Mouse (Mus musculus): ENCODE data around the gene Zswim3.

DNA sequence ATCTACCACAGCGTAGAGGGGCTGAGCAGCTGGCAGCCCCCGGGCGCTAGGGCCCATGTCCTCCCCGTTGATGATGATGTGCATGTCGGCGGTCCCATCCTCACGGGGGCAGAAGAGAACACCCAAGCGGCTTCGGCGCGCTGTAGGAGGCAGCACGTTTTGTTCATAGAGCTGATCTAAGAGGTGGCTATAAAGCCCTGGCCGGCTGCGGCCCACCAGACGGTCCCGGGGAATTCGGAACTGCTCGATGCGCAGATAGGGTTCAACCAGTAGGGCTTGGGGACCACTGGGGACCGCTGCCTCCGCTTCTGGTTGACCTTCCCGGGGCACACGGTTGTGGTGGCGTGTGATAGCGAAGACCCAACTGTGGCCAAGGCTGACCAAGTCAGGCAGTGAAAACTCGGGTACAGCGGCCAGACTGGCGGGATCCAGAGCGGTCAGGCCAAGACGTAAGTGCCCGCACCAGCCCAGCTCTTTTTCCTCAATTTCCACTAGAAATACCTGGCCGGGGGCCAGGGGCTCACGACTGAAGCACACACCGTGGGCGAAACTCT, 27.9 kb downstream of the Zswim3 start, which contains the start of gene Ctsa:
- no peak for TF ChIP-seq EP300 (IDR thresholded peaks at IDR 0.05; ENCODE audit: low read depth)
- TF ChIP-seq CTCF (IDR thresholded peaks at IDR 0.05; ENCODE audit: low read depth): peak; percentile 87
